19 mouse cellular contexts compared by ENCODE assay signal in the genomic region with DNA sequence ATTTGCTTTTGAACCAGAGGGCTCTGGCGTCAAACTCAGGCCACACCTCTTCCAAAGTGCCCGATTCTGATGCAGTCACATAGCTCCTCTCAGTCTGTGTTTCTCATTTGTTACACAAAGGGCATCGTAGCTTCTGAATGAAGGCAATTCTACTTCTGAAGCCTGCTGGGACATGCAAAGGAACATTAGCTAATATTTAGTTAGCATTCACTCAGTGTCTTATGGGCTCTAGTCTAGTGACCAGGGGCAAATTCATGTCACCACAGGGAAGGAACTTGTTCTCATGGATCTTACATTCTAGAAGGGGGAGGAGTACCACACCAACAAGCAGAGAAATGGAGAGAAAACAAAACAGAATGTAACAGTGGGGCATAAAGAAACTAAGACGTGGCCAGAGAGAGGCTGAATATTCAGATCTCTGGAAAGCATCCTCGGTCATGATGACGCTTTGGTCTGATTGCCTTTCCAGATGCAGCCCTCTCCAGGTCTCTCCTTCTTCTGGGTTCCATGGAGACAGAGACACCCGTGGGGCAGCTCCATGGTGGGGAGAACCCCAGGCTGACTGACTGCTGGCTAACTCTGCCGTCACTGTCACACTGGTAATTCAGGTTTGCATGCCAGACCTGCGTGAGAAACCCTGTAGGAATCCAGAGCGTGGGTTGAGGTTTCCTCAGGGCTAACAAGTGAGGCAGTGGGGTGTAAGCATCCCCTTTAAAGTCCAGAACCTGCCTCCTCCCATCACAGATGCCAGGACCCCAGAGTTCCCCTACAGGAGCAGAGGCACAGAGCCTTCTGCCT. TPM values are rescaled to one million over a fixed set of nuclear protein-coding genes. Genes with fewer than 3 reads are reported as not detected.
"Had no signal": no experiment of that assay in that cellular context is flagged by ENCODE, and none has a peak within 500 bp of the region (broad histone marks: within the 10 kb centered on the region; RNA-seq: fewer than 3 reads in every experiment).

No protein-coding gene starts in this region.

- H3K4me1 ChIP-seq: limb, embryonic 12.5 days; midbrain, embryonic 10.5 days; midbrain, embryonic 15.5 days; neural tube, embryonic 13.5 days had no signal

- H3K36me3 ChIP-seq: limb, embryonic 12.5 days; midbrain, embryonic 10.5 days; midbrain, embryonic 15.5 days; neural tube, embryonic 13.5 days had no signal

- H3K27me3 ChIP-seq: limb, embryonic 12.5 days; midbrain, embryonic 15.5 days; neural tube, embryonic 13.5 days had no signal

- H3K27ac ChIP-seq: limb, embryonic 12.5 days; liver, embryonic 14.5 days; midbrain, embryonic 10.5 days; midbrain, embryonic 15.5 days; neural tube, embryonic 13.5 days had no signal

- H3K4me2 ChIP-seq: limb, embryonic 12.5 days; midbrain, embryonic 15.5 days; neural tube, embryonic 13.5 days had no signal

- DNase-seq: kidney, adult 8-10 months; kidney, postnatal 25 days; lung, adult 2 months; lung, postnatal 10 days; lung, postnatal 4 days; retina, postnatal 1 day; right cerebral cortex, postnatal 4 days; spleen, adult 18-20 months; thymus, adult 2 months; thymus, postnatal 25 days had no signal

- H3K9me3 ChIP-seq: limb, embryonic 12.5 days; midbrain, embryonic 10.5 days; midbrain, embryonic 15.5 days; neural tube, embryonic 13.5 days had no signal

- H3K9ac ChIP-seq: limb, embryonic 12.5 days; liver, embryonic 14.5 days; midbrain, embryonic 15.5 days; neural tube, embryonic 13.5 days had no signal

- ATAC-seq: inflammation-experienced regulatory T-cells, adult 6 months; intestine, postnatal 0 days; midbrain, embryonic 15.5 days had no signal

- H3K4me3 ChIP-seq: limb, embryonic 12.5 days; midbrain, embryonic 10.5 days; midbrain, embryonic 15.5 days; neural tube, embryonic 13.5 days had no signal

RNA-seq across cellular contexts. Expression of gene Nipal4, which starts 11.1 kb away (rescaled TPM):
- total RNA-seq: liver, adult 2 months; megakaryocyte, adult 5-6 weeks had no signal
- polyA plus RNA-seq: liver, adult 2 months had no signal

RNA-seq across cellular contexts. Expression of gene Fndc9, which starts 57.9 kb away (rescaled TPM):
- total RNA-seq: liver, adult 2 months; megakaryocyte, adult 5-6 weeks had no signal
- polyA plus RNA-seq: liver, adult 2 months; liver, embryonic 14.5 days had no signal
